Mouse (Mus musculus) heart, postnatal 0 days (tissue): ENCODE data around the gene Pprc1.

Experiments used
- CTCF ChIP-seq: IDR thresholded peaks from 2 replicates; pipeline ENCODE4 v1.5.1; 2016; ENCODE audit warnings: antibody characterized with exemption, control low read depth, low read depth
- EP300 ChIP-seq: IDR thresholded peaks from 2 replicates; pipeline ENCODE4 v1.6.1; 2016; ENCODE audit warnings: antibody characterized with exemption, low read depth

GRCm38 (mm10) chr19:46035971-46036370 lies 8.7 kb upstream of the Pprc1 start:
- TF ChIP-seq CTCF (no peak), EP300 (no peak)
